Mouse (Mus musculus) heart, postnatal 36 days (tissue): ENCODE measurements around the gene Evpl. TPM values are rescaled to one million over a fixed set of nuclear protein-coding genes. Genes with fewer than 3 reads are reported as not detected.

Experiments used
- DNase-seq, 2 experiments: peaks; one replicate each; pipeline ENCODE4 v3.0.0; 2021 to 2022
- intact Hi-C: fragments of 180-260 bp; cut with DNase I; formaldehyde crosslinking; loops from one replicate; pipeline ENCODE4 v1.15.1; 2025
- total RNA-seq, 2 experiments: library from RNA; stranded (reverse); gene quantifications; 2 replicates each; pipeline ENCODE4 v1.2.3; 2021

The Evpl gene
- total RNA-seq, 2 experiments from 2014 or later = 0.62 to 1.0 TPM

- DNase-seq = no peak
Measured at GRCm38 (mm10) chr11:116216549-116216948, 21.3 kb downstream of the Evpl start.

DNA sequence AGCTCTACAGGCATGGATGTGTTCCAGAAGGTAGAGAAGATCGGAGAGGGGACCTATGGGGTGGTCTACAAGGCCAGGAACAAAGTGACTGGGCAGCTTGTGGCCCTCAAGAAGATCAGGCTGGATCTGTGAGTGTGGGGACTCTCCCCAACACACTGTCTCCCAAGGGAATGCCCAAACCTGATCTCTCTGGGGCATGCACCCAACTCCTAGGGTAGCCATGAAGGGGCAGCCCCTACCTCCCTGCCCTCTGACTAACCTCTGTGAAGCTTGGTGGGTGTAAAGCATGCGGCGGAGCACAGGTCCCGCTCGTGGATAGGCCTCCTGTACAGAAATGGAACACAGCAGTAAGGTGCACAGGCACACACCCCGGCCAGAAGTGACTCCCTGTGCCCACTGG, 21.9 kb downstream of the Evpl start:
- DNase-seq = no peak
- intact Hi-C loops = loop anchor here (5.0 kb wide), 1 partner anchor 129 kb away; the partner anchor contains the start of gene Wbp2

More at GRCm38 (mm10) chr11:116216549-116216948, 21.3 kb downstream of the Evpl start:
- intact Hi-C loops = loop anchor here (5.0 kb wide), 1 partner anchor 129 kb away; the partner anchor contains the start of gene Wbp2

GRCm38 (mm10) chr11:116215181-116215580, 22.7 kb downstream of the Evpl start:
- intact Hi-C loops = loop anchor here (5.0 kb wide), 1 partner anchor 128 kb away; the partner anchor contains the start of gene Wbp2
- DNase-seq = no peak

DNA sequence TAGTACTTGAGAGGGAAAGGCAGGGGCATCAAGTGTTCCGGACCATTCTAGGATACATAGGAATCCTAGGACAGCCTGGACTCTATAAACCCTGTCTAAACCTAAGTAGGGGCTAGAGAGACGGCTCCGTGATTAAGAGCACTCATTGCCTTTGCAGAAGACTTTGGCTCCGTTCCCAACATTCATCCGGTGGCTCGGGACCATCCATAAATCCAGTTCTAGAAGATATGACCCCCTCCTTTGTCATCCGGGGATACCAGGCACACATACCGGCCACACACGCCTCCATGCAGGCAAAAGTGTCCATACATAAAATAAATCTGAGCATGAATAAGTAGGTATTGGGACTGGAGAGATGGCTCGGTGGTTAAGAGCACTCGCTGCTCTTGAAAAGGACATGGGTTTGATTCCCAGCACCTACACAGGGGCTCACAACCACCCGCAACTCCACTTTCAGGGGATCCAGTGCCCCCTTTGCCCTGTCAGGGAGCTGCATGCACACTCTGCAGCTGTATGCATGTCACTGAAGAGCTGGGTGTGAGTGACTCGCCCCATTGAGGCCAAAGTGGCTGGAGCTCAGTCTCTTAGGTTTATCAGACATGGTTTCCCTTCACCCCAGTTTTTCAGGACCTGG, 23.9 kb downstream of the Evpl start:
- DNase-seq = no peak
- intact Hi-C loops = no loop called here

DNA sequence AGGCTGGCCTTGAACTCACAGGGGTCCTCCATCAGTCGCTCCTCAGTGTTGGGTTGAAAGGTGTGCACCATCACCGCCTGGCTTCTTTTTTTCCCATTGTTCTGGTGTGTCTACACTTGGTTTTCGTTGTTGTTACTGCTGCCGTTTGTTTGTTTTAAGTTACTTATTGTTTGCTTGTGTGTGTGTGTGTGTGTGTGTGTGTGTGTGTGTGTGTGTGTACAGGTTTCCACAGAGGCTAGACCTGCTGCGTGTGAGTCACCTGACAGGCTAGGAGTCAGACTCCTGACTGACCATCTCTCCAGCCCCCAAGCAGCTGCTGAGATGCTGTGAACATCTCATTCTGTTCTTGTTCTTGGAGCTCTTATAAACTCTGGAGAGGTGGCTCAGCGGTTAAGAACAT, 25.0 kb downstream of the Evpl start:
- intact Hi-C loops = no loop called here
- DNase-seq = no peak

- intact Hi-C loops = no loop called here
- DNase-seq = no peak
Measured at GRCm38 (mm10) chr11:116210696-116211095, 27.2 kb downstream of the Evpl start.

GRCm38 (mm10) chr11:116209257-116209656, 28.6 kb downstream of the Evpl start:
- intact Hi-C loops = no loop called here
- no peak for DNase-seq

DNA sequence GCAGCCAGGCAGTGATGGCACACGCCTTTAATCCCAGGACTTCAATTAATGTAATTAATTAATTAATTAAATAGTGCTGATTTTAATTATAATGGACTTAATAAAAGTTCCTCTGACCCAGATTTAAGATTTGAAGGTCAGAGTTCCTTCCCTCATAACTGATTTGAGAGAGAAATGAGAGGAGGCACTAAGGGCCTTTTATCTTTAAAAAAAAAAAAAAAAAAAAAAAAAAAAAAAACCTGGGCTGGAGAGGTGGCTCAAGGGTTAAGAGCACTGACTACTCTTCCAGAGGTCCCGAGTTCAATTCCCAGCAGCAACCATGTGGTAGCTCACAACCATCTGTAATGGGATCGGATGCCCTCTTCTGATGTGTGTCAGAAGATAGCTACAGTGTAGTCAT, 29.2 kb downstream of the Evpl start:
- intact Hi-C loops = no loop called here
- DNase-seq = no peak

- no peak for DNase-seq
- intact Hi-C loops = no loop called here
Measured at GRCm38 (mm10) chr11:116206678-116207077, 31.2 kb downstream of the Evpl start.

- DNase-seq = no peak
- intact Hi-C loops = no loop called here
Measured at GRCm38 (mm10) chr11:116203150-116203549, 34.7 kb downstream of the Evpl start.

- DNase-seq = no peak
- intact Hi-C loops = no loop called here
Measured at GRCm38 (mm10) chr11:116201151-116201550, 36.7 kb downstream of the Evpl start.

- intact Hi-C loops = no loop called here
Measured at GRCm38 (mm10) chr11:116198639-116199531, 39.0 kb downstream of the Evpl start, which contains the start of the genes Ten1 and Acox1. Ten1 (plus strand) TSS chr11:116198855. Acox1 (minus strand) TSS chr11:116199045.

GRCm38 (mm10) chr11:116198132-116198531, 39.7 kb downstream of the Evpl start:
- intact Hi-C loops = no loop called here
- no peak for DNase-seq

More at GRCm38 (mm10) chr11:116198639-116199531, 39.0 kb downstream of the Evpl start, which contains the start of the genes Ten1 and Acox1:
- peak; percentile 99 for DNase-seq

DNA sequence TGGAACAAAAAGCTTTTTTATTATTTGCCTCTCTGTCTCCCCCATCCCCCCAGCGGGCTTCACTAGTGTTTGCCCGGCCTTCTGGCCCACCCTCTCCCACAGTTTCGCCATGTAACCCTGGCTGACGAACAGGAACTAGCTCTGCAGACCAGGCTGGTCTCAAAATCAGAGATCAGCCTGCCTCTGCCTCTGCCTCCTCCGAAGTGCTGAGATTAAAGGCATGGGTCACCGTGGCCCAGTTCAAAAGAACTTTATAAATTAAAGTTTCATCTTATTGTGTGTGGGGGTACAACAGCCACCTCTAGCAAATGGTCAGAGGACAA, 40.3 kb downstream of the Evpl start:
- intact Hi-C loops = no loop called here
- no peak for DNase-seq

DNA sequence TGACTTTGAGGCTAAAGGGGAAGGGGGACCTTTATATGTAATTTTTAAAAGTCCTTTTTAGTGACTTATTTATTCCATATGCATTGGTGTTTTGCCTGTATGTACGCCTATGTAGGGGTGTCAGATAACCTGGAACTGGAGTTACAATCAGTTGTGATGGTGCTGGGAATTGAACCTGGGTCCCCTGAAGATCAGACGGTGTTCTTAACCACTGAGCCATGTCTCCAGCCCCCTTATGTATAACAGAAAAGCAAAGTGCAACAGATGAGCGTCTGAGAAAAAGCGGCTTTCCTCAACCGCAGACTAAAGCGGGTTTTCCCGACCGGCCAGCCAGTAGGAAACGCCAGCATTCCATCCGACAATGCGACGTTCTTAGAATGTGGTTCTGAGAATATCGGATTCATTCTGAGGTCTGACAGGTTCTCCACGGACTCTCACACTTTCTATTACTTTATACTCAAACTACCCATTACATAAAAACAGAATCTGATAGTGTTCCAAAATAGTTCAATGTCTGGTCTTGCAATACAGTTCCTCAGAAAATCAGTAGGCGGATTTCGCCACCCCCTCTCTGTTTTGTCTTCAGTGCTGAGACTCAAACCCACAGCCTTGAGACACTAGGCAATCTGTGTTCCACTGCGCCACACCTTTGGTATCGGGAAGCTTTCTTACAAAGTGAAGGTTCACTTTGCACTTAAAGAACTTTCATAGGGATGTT, 40.9 kb downstream of the Evpl start:
- intact Hi-C loops = no loop called here
- DNase-seq = no peak

DNA sequence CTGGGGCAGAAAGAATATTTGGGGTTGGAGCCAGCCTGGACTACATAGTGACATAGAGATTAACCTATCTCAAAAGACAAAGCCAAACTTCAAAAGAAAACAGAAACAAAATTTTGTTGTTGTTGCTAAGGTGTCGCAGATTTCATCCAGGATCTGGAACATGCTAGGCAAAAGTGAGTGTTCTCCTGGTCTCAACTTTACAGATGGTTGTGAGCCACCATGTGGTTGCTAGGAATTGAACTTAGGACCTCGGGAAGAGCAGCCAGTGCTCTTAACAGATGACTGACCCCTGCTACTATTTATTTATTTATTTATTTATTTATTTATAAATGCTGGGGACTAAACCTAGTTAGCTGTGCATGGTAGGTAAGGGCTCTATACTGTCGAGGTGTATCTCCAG, 41.5 kb downstream of the Evpl start:
- intact Hi-C loops = no loop called here
- DNase-seq = no peak

DNA sequence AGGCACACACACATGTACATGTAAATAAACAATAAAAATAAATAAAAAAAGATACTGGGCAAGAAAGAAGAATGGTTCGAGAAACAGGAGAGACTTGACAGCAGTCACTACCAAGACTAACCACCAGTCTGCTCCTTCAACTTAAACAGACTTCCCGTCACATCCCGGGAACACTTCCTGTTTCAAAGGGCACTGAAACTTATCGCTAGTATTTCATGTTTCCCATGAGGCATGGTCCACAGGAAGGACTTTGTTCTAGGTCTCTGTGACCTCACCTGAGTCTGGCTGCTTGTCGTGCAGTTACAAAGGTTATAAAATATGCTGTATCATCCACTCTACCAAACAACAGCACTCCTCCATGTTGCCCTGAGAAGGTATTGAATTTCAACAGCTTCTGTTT, 42.6 kb downstream of the Evpl start:
- intact Hi-C loops = loop anchor here (2.0 kb wide), 1 partner anchor 26 kb away; the partner anchor contains the start of gene Fbf1
- DNase-seq = no peak

GRCm38 (mm10) chr11:116194619-116195018, 43.3 kb downstream of the Evpl start:
- intact Hi-C loops = loop anchor here (2.0 kb wide), 1 partner anchor 26 kb away; the partner anchor contains the start of gene Fbf1
- no peak for DNase-seq

GRCm38 (mm10) chr11:116187226-116187930, 50.5 kb downstream of the Evpl start:
- intact Hi-C loops = no loop called here
- no peak for DNase-seq

- DNase-seq = no peak
- intact Hi-C loops = no loop called here
Measured at GRCm38 (mm10) chr11:116186360-116186759, 51.5 kb downstream of the Evpl start.
